Mouse (Mus musculus) small intestine, adult 2 months (tissue): ENCODE measurements around the gene Zgrf1.

Experiments
- CTCF ChIP-seq: fragments of 200-500 bp; IDR thresholded peaks from 2 replicates; pipeline ENCODE4 v1.5.1; 2012; ENCODE audit warnings: low read depth, mild to moderate bottlenecking, control low read depth, inconsistent platforms, low read length, moderate library complexity, mixed read lengths; ENCODE audit not compliant: insufficient replicate concordance, insufficient read length; ENCODE audit errors: extremely low read depth
- POLR2A ChIP-seq: fragments of 200-500 bp; IDR thresholded peaks from 2 replicates; pipeline ENCODE4 v1.6.1; 2012; ENCODE audit warnings: low read depth, mild to moderate bottlenecking, control low read depth, inconsistent platforms, low read length, moderate library complexity

DNA sequence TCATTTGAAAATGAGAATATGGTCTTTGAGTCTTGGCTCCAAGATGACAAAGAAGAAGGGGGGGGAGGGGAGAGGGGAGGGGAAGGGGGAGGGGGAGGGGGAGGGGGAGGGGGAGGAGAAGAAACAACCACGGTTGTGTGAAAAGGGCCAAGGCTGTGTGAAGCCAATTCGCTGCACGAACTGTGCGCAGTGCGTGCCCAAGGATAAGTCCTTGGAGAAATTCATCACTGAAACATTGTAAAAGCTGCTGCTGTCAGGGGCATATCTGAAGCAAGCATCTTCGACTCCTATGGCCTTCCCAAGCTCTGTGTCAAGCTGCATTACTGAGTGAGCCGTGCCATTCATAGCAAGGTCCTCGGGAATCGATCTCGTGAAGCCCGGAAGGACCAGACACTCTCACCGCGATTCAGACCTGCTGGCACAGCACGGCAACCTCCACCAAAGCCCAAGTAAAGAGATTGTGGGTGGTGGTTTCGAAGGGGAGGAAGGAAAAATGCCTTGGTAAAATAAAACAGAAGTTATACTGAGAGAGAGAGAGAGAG is 40.4 kb upstream of the Zgrf1 start:
- TF ChIP-seq POLR2A: no peak
- no peak for TF ChIP-seq CTCF
